Mouse (Mus musculus) MEL (cell line): ENCODE data around the gene Abcc8. TPM values are rescaled to one million over a fixed set of nuclear protein-coding genes. Genes with fewer than 3 reads are reported as not detected.

Source experiments
- DNase-seq: peaks from one replicate; pipeline ENCODE4 v3.0.0; 2011; ENCODE audit warnings: low read depth, low spot score
- H3K27ac ChIP-seq: 2 replicates; pipeline ENCODE4 v1.5.1; 2012; ENCODE audit warnings: low read depth, mild to moderate bottlenecking, control low read depth, low read length, moderate library complexity; ENCODE audit not compliant: control insufficient read depth
- H3K27me3 ChIP-seq, 2 experiments: fragments of 150-350 bp in 1 of 2; sonication (generic) in 1 of 2; 2 replicates each; pipeline ENCODE4 v1.6.1; 2012; ENCODE audit warnings: low read length in 2 of 2, mild to moderate bottlenecking in 2 of 2, improper control_type of control experiment in 1 of 2, moderate library complexity in 1 of 2; ENCODE audit not compliant: insufficient read depth in 2 of 2, control insufficient read depth in 1 of 2
- H3K36me3 ChIP-seq, 2 experiments: 2 replicates each; pipeline ENCODE4 v1.6.1; 2012 to 2014; ENCODE audit warnings: low read length in 2 of 2, improper control_type of control experiment in 1 of 2, inconsistent platforms in 1 of 2, mild to moderate bottlenecking in 1 of 2; ENCODE audit not compliant: insufficient read depth in 2 of 2, control insufficient read depth in 1 of 2
- H3K4me1 ChIP-seq, 2 experiments: fragments of 150-350 bp in 1 of 2; sonication (generic) in 1 of 2; 2 replicates each; pipeline ENCODE4 v1.6.1; 2012; ENCODE audit warnings: low read length in 2 of 2, improper control_type of control experiment in 1 of 2, mild to moderate bottlenecking in 1 of 2; ENCODE audit not compliant: insufficient read depth in 2 of 2, control insufficient read depth in 1 of 2
- H3K4me3 ChIP-seq, 2 experiments: fragments of 150-350 bp in 1 of 2; sonication (generic) in 1 of 2; 2 replicates each; pipeline ENCODE4 v1.5.1; 2012; ENCODE audit warnings: low read depth in 2 of 2, low read length in 2 of 2, mild to moderate bottlenecking in 2 of 2, moderate library complexity in 2 of 2, control low read depth in 1 of 2, improper control_type of control experiment in 1 of 2; ENCODE audit not compliant: control insufficient read depth in 1 of 2, insufficient read depth in 1 of 2
- H3K79me2 ChIP-seq: 2 replicates; pipeline ENCODE4 v1.6.1; 2012; ENCODE audit warnings: mild to moderate bottlenecking, low read length, moderate library complexity; ENCODE audit not compliant: control insufficient read depth, poor library complexity, insufficient read depth
- H3K9ac ChIP-seq: 2 replicates; pipeline ENCODE4 v1.6.1; 2012; ENCODE audit warnings: low read depth, mild to moderate bottlenecking, control low read depth, low read length, moderate library complexity; ENCODE audit not compliant: control insufficient read depth, poor library complexity, severe bottlenecking
- H3K9me3 ChIP-seq: fragments of 150-350 bp; sonication (generic); replicated peaks from 2 replicates; pipeline ENCODE4 v1.6.1; 2012; ENCODE audit warnings: mild to moderate bottlenecking, low read length, improper control_type of control experiment, moderate library complexity; ENCODE audit not compliant: insufficient read depth
- BHLHE40 ChIP-seq: IDR thresholded peaks from 2 replicates; pipeline ENCODE4 v1.6.1; 2012; ENCODE audit warnings: low read depth, mild to moderate bottlenecking, inconsistent platforms, low read length, improper control_type of control experiment, borderline replicate concordance
- CTCF ChIP-seq, 3 experiments: IDR thresholded peaks in 2 of 3; conservative IDR thresholded peaks in 1 of 3; 2 replicates each; pipeline ENCODE4 v1.5.1; 2011 to 2012; ENCODE audit warnings: low read length in 3 of 3, low read depth in 2 of 3, mild to moderate bottlenecking in 2 of 3, improper control_type of control experiment in 1 of 3, inconsistent platforms in 1 of 3, mixed read lengths in 1 of 3, moderate library complexity in 1 of 3; ENCODE audit not compliant: control insufficient read depth in 1 of 3, insufficient read depth in 1 of 3, poor library complexity in 1 of 3, severe bottlenecking in 1 of 3
- EP300 ChIP-seq, 2 experiments: IDR thresholded peaks; 2 replicates each; pipeline ENCODE4 v1.6.1; 2011; ENCODE audit warnings: improper control_type of control experiment in 2 of 2, low read length in 2 of 2, low read depth in 1 of 2, mild to moderate bottlenecking in 1 of 2
- ETS1 ChIP-seq: IDR thresholded peaks from 2 replicates; pipeline ENCODE4 v1.6.1; 2012; ENCODE audit warnings: low read depth, mild to moderate bottlenecking, inconsistent platforms, low read length, improper control_type of control experiment, moderate library complexity
- GATA1 ChIP-seq: IDR thresholded peaks from 2 replicates; pipeline ENCODE4 v1.6.1; 2011; ENCODE audit warnings: low read depth, low read length, improper control_type of control experiment
- HCFC1 ChIP-seq: IDR thresholded peaks from 2 replicates; pipeline ENCODE4 v1.6.1; 2012; ENCODE audit warnings: low read depth, mild to moderate bottlenecking, inconsistent platforms, low read length, improper control_type of control experiment, moderate library complexity
- JUND ChIP-seq: IDR thresholded peaks from 2 replicates; pipeline ENCODE4 v1.6.1; 2011; ENCODE audit warnings: low read depth, mild to moderate bottlenecking, improper control_type of control experiment, low read length
- KAT2A ChIP-seq: conservative IDR thresholded peaks from 2 replicates; pipeline ENCODE4 v1.6.1; 2012; ENCODE audit warnings: low read depth, low read length, improper control_type of control experiment, inconsistent platforms
- MAX ChIP-seq: IDR thresholded peaks from 2 replicates; pipeline ENCODE4 v1.6.1; 2011; ENCODE audit warnings: low read length, improper control_type of control experiment
- MAZ ChIP-seq: IDR thresholded peaks from 2 replicates; pipeline ENCODE4 v1.6.1; 2012; ENCODE audit warnings: low read depth, mild to moderate bottlenecking, inconsistent platforms, low read length, improper control_type of control experiment
- MEF2A ChIP-seq: IDR thresholded peaks from 2 replicates; pipeline ENCODE4 v1.6.1; 2014; ENCODE audit warnings: low read depth, mild to moderate bottlenecking, inconsistent platforms, low read length, improper control_type of control experiment; ENCODE audit not compliant: poor library complexity, insufficient replicate concordance, severe bottlenecking; ENCODE audit errors: extremely low read depth
- MYB ChIP-seq: IDR thresholded peaks from 2 replicates; pipeline ENCODE4 v1.6.1; 2011; ENCODE audit warnings: mild to moderate bottlenecking, low read depth, low read length, improper control_type of control experiment
- NELFE ChIP-seq: IDR thresholded peaks from 2 replicates; pipeline ENCODE4 v1.6.1; 2011; ENCODE audit warnings: low read depth, low read length, improper control_type of control experiment
- POLR2A ChIP-seq, 2 experiments: IDR thresholded peaks; 2 replicates each; pipeline ENCODE4 v1.6.1; 2011 to 2012; ENCODE audit warnings: low read length in 2 of 2, mild to moderate bottlenecking in 2 of 2, control low read depth in 1 of 2, improper control_type of control experiment in 1 of 2, low read depth in 1 of 2, moderate library complexity in 1 of 2; ENCODE audit not compliant: control insufficient read depth in 1 of 2, insufficient read depth in 1 of 2, poor library complexity in 1 of 2
- POLR2AphosphoS2 ChIP-seq: IDR thresholded peaks from 2 replicates; pipeline ENCODE4 v1.6.1; 2011; ENCODE audit warnings: low read length, improper control_type of control experiment
- POLR2AphosphoS5 ChIP-seq: IDR thresholded peaks from 2 replicates; pipeline ENCODE4 v1.6.1; 2012; ENCODE audit warnings: low read depth, borderline replicate concordance, mild to moderate bottlenecking, inconsistent platforms, low read length, moderate library complexity, mixed read lengths
- RAD21 ChIP-seq: IDR thresholded peaks from 2 replicates; pipeline ENCODE4 v1.6.1; 2011; ENCODE audit warnings: mild to moderate bottlenecking, low read depth, low read length, improper control_type of control experiment
- SIN3A ChIP-seq: IDR thresholded peaks from 2 replicates; pipeline ENCODE4 v1.6.1; 2012; ENCODE audit warnings: low read length, improper control_type of control experiment, inconsistent platforms
- SMC3 ChIP-seq: IDR thresholded peaks from 2 replicates; pipeline ENCODE4 v1.6.1; 2011; ENCODE audit warnings: low read depth, low read length, improper control_type of control experiment
- TCF12 ChIP-seq: IDR thresholded peaks from 2 replicates; pipeline ENCODE4 v1.6.1; 2014; ENCODE audit warnings: low read depth, mild to moderate bottlenecking, inconsistent platforms, low read length, improper control_type of control experiment, moderate library complexity
- USF1 ChIP-seq: IDR thresholded peaks from 2 replicates; pipeline ENCODE4 v1.6.1; 2014; ENCODE audit warnings: low read depth, mild to moderate bottlenecking, inconsistent platforms, low read length, improper control_type of control experiment, moderate library complexity
- USF2 ChIP-seq, 2 experiments: IDR thresholded peaks; 2 replicates each; pipeline ENCODE4 v1.6.1; 2011 to 2012; ENCODE audit warnings: improper control_type of control experiment in 2 of 2, low read length in 2 of 2, borderline replicate concordance in 1 of 2, inconsistent platforms in 1 of 2, low read depth in 1 of 2, mild to moderate bottlenecking in 1 of 2; ENCODE audit not compliant: insufficient read depth in 1 of 2
- ZKSCAN1 ChIP-seq: IDR thresholded peaks from 2 replicates; pipeline ENCODE4 v1.6.1; 2012; ENCODE audit warnings: low read depth, mild to moderate bottlenecking, inconsistent platforms, low read length, improper control_type of control experiment, moderate library complexity
- ZNF384 ChIP-seq: IDR thresholded peaks from 2 replicates; pipeline ENCODE4 v1.6.1; 2012; ENCODE audit warnings: low read depth, mild to moderate bottlenecking, inconsistent platforms, low read length, improper control_type of control experiment
- polyA plus RNA-seq, 2 experiments: library from polyadenylated mRNA; stranded (reverse) in 1 of 2; unstranded in 1 of 2; fragments of >175 nt in 1 of 2; fragments of >200 nt in 1 of 2; gene quantifications; 2 replicates each; pipeline versions ENCODE4 v1.2.1 to v1.2.4; 2012; ENCODE audit warnings: low replicate concordance in 2 of 2, low read depth in 1 of 2; ENCODE audit not compliant: insufficient read length in 2 of 2, insufficient read depth in 1 of 2, missing spikeins in 1 of 2
- total RNA-seq: library from RNA; depleted of rRNA; stranded (reverse); fragments of 300-350 nt; gene quantifications from 2 replicates; pipeline ENCODE4 v1.2.3, GENCODE M21; 2012

The Abcc8 gene
- total and polyA plus RNA-seq, 3 experiments: not detected

- H3K79me2 ChIP-seq: no peaks in the 10 kb centered on the region
- no peak for TF ChIP-seq KAT2A
- no peak for TF ChIP-seq ZNF384
- no peak for TF ChIP-seq MAX
- no peak for TF ChIP-seq CTCF (IDR thresholded peaks at IDR 0.05 in 2 of 3, conservative IDR thresholded peaks at IDR 0.05 in 1 of 3; ENCODE audit: control insufficient read depth in 1 of 3, insufficient read depth in 1 of 3, low read depth in 2 of 3, low read length in 3 of 3, poor library complexity in 1 of 3, severe bottlenecking in 1 of 3)
- no peak for TF ChIP-seq USF2 (IDR thresholded peaks at IDR 0.05; ENCODE audit: borderline replicate concordance in 1 of 2, insufficient read depth in 1 of 2, low read depth in 1 of 2, low read length in 2 of 2)
- TF ChIP-seq NELFE: no peak
- no peak for TF ChIP-seq BHLHE40
- TF ChIP-seq POLR2AphosphoS2: no peak
- TF ChIP-seq MAZ: no peak
- TF ChIP-seq SIN3A: no peak
- no peak for TF ChIP-seq RAD21
- TF ChIP-seq GATA1: no peak
- TF ChIP-seq EP300 (IDR thresholded peaks at IDR 0.05; ENCODE audit: low read depth in 1 of 2, low read length in 2 of 2): no peak
- no peak for TF ChIP-seq HCFC1
- TF ChIP-seq ZKSCAN1: no peak
- TF ChIP-seq TCF12: no peak
- no peak for TF ChIP-seq POLR2AphosphoS5
- no peak for TF ChIP-seq SMC3
- no peak for TF ChIP-seq POLR2A (IDR thresholded peaks at IDR 0.05; ENCODE audit: control insufficient read depth in 1 of 2, insufficient read depth in 1 of 2, low read depth in 1 of 2, low read length in 2 of 2, poor library complexity in 1 of 2)
- no peak for TF ChIP-seq MEF2A
- H3K36me3 ChIP-seq: no peaks in the 10 kb centered on the region
- no peaks in the 10 kb centered on the region for H3K4me1 ChIP-seq
- H3K27me3 ChIP-seq: no peaks in the 10 kb centered on the region
- H3K9ac ChIP-seq: no peak overlapping the region
- DNase-seq: peak; percentile 31
- H3K27ac ChIP-seq: no peak overlapping the region
- no peak overlapping the region for H3K4me3 ChIP-seq
- no peaks in the 10 kb centered on the region for H3K9me3 ChIP-seq
These were observed 32.4 kb downstream of the Abcc8 start for GRCm38 (mm10) chr7:46147417-46147816.

GRCm38 (mm10) chr7:46146675-46147308, 33.0 kb downstream of the Abcc8 start:
- no peaks in the 10 kb centered on the region for H3K27me3 ChIP-seq
- H3K4me1 ChIP-seq: no peaks in the 10 kb centered on the region
- no peaks in the 10 kb centered on the region for H3K79me2 ChIP-seq
- TF ChIP-seq USF1 (no peak), MYB (no peak), ETS1 (no peak), POLR2AphosphoS5 (no peak), KAT2A (no peak), JUND (no peak)
- no peaks in the 10 kb centered on the region for H3K36me3 ChIP-seq
- DNase-seq: no peak
- H3K9me3 ChIP-seq: no peaks in the 10 kb centered on the region
- H3K4me3 ChIP-seq: no peak overlapping the region
- no peak overlapping the region for H3K9ac ChIP-seq
- no peak overlapping the region for H3K27ac ChIP-seq
